Mouse (Mus musculus) bone marrow macrophage, adult 2 months (primary cell): ENCODE measurements around the gene Ppp1r9b.

Experiments used
- CTCF ChIP-seq: IDR thresholded peaks from 2 replicates; pipeline ENCODE4 v1.5.1; 2012; ENCODE audit warnings: low read depth, mild to moderate bottlenecking, low read length, moderate library complexity
- POLR2A ChIP-seq: IDR thresholded peaks from 2 replicates; pipeline ENCODE4 v1.6.1; 2012; ENCODE audit warnings: mild to moderate bottlenecking, low read depth, low read length, borderline replicate concordance

GRCm38 (mm10) chr11:94943054-94943453 is 47.8 kb upstream of the Ppp1r9b start:
- TF ChIP-seq POLR2A = no peak
- TF ChIP-seq CTCF = no peak
